Comparison of ENCODE assay signal across 8 mouse cellular contexts in the genomic region with DNA sequence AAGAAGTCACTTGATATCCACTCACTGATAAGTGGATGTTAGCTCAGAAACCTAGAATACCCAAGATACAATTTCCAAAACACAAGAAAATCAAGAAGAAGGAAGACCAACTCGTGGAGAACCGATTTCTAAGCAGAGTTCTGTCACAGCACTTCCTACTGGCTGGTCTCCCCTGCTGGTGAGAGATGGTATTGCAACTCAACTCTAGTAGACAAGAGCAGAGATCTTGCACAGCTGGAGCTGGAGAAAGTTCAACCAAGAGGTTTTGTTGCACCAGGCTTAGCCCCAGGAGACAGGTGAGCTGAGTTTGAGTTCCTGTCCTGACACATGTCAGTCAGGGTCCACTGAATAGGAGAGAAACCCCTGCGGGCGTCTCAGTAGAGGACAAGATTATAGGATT. TPM values are rescaled to one million over a fixed set of nuclear protein-coding genes. Genes with fewer than 3 reads are reported as not detected.
DNase-seq lines count a peak whose midpoint lies in the region; ATAC-seq and TF ChIP-seq lines count a peak whose summit lies in the region.

No protein-coding gene starts in this region.

- H3K27ac ChIP-seq in liver, adult 2 months (replicated peaks; ENCODE audit: insufficient read depth, low read depth, low read length): no peak overlapping the region
- no peak overlapping the region for H3K27ac ChIP-seq in liver, embryonic 11.5 days (ENCODE audit: low read depth, low read length)

- DNase-seq in liver, adult 2 months (ENCODE audit: extremely low read depth, low read depth, low spot score): peak; percentile 62
- no peak for DNase-seq in liver, embryonic 11.5 days (ENCODE audit: low spot score)
- DNase-seq in NIH3T3 (ENCODE audit: low read depth): peak; percentile 84
- peak; percentile 78 for DNase-seq in cerebellum, adult 9-10 months
- DNase-seq in left cerebral cortex, postnatal 10 days (ENCODE audit: extremely low spot score in 1 of 2, low spot score in 2 of 2): peak; percentile 44 to 76
- DNase-seq in retina, adult 2 months (ENCODE audit: low read depth, low spot score): peak; percentile 44
- peak; percentile 56 to 63 for DNase-seq in urinary bladder, postnatal 36 days (ENCODE audit: low spot score in 2 of 2)

- WGBS in liver, adult 2 months: 41% methylated on average over 4 of the region's 4 CpGs
- 43% methylated on average over 4 of the region's 4 CpGs for WGBS in liver, embryonic 11.5 days

- no peaks in the 10 kb centered on the region for H3K27me3 ChIP-seq in liver, adult 2 months (ENCODE audit: control insufficient read depth, insufficient read depth, low read length)
- peaks cover 6% of the 10 kb centered on the region; the same call in 1 of the 2 replicates for H3K27me3 ChIP-seq in liver, embryonic 11.5 days (replicated peaks; ENCODE audit: control insufficient read depth, insufficient read depth, low read length)

- no peaks in the 10 kb centered on the region for H3K9me3 ChIP-seq in liver, embryonic 11.5 days (ENCODE audit: control insufficient read depth, low read length)

- no peak overlapping the region for H3K4me2 ChIP-seq in liver, embryonic 11.5 days

- H3K4me3 ChIP-seq in liver, adult 2 months (ENCODE audit: insufficient read depth, low read depth, low read length): no peak overlapping the region
- no peak overlapping the region for H3K4me3 ChIP-seq in liver, embryonic 11.5 days (ENCODE audit: low read depth, low read length)

- no peaks in the 10 kb centered on the region for H3K79me2 ChIP-seq in liver, adult 2 months (ENCODE audit: control insufficient read depth, insufficient read depth, low read length)

- no peak for TF ChIP-seq POLR2A in liver, adult 2 months (IDR thresholded peaks at IDR 0.05; ENCODE audit: extremely low read depth, insufficient read depth, low read length)

- no peaks in the 10 kb centered on the region for H3K36me3 ChIP-seq in liver, adult 2 months (ENCODE audit: control insufficient read depth, insufficient read depth, low read length)
- no peaks in the 10 kb centered on the region for H3K36me3 ChIP-seq in liver, embryonic 11.5 days (ENCODE audit: control insufficient read depth, insufficient read depth, low read length)

- no peak overlapping the region for H3K9ac ChIP-seq in liver, adult 2 months (ENCODE audit: low read depth, low read length)
- no peak overlapping the region for H3K9ac ChIP-seq in liver, embryonic 11.5 days (ENCODE audit: low read depth, low read length)

- no peak for ATAC-seq in liver, embryonic 11.5 days (replicated peaks; ENCODE audit: low FRiP score)
- ATAC-seq in granulocyte monocyte progenitor cell, adult 5-6 weeks (replicated peaks; ENCODE audit: poor library complexity, severe bottlenecking): 0 out of 2 replicates have a peak, but pooled peaks have one; percentile 40

- H3K4me1 ChIP-seq in liver, adult 2 months (ENCODE audit: control insufficient read depth, insufficient read depth, low read length): no peaks in the 10 kb centered on the region
- peaks cover 21% of the 10 kb centered on the region for H3K4me1 ChIP-seq in liver, embryonic 11.5 days (replicated peaks; ENCODE audit: control insufficient read depth, insufficient read depth, low read length)

- peak; percentile 68 for TF ChIP-seq CTCF in liver, adult 2 months (IDR thresholded peaks at IDR 0.05; ENCODE audit: low read depth, low read length)

- intact Hi-C loops in left cerebral cortex, postnatal 10 days (cut with DNase I): no loop called here

RNA-seq across cellular contexts. Expression of a gene that starts 18.2 kb away (rescaled TPM):
- total RNA-seq in liver, adult 2 months (2014; rRNA removed): 0.13 and 0.18 TPM in 2 replicates
- 1.2 TPM in 2 replicates for polyA plus RNA-seq in liver, adult 2 months (2012; rRNA removed)
- polyA plus RNA-seq in liver, embryonic 11.5 days (2014; fragmentation: Nextera tagmentation; extraction: Ambion mirVana): 3.2 and 3.5 TPM in 2 replicates
- 0.41 TPM in 1 of 2 replicates, not detected in the other for total RNA-seq in granulocyte monocyte progenitor cell, adult 5-6 weeks (2014; fragmentation: Nextera tagmentation)
- total RNA-seq in granulocyte monocyte progenitor cell, adult 5-6 weeks (2017): 1.2 TPM in 2 replicates
- 1 to 10 TPM; 1.3 to 1.5 TPM for total RNA-seq in left cerebral cortex, postnatal 10 days (2021)

RNA-seq across cellular contexts. Expression of a gene that starts 21.3 kb away (rescaled TPM):
- total RNA-seq in liver, adult 2 months (2014; rRNA removed): not detected in 2 replicates
- polyA plus RNA-seq in liver, adult 2 months (2012; rRNA removed): 0.87 TPM in 1 of 2 replicates, not detected in the other
- polyA plus RNA-seq in liver, embryonic 11.5 days (2014; fragmentation: Nextera tagmentation; extraction: Ambion mirVana): not detected in 2 replicates
- not detected in 2 replicates for total RNA-seq in granulocyte monocyte progenitor cell, adult 5-6 weeks (2014; fragmentation: Nextera tagmentation)
- not detected in 2 replicates for total RNA-seq in granulocyte monocyte progenitor cell, adult 5-6 weeks (2017)
- total RNA-seq in left cerebral cortex, postnatal 10 days (2021): not detected

RNA-seq across cellular contexts. Expression of a gene that starts 23.6 kb away (rescaled TPM):
- total RNA-seq in liver, adult 2 months (2014; rRNA removed): not detected in 2 replicates
- polyA plus RNA-seq in liver, adult 2 months (2012; rRNA removed): not detected in 2 replicates
- polyA plus RNA-seq in liver, embryonic 11.5 days (2014; fragmentation: Nextera tagmentation; extraction: Ambion mirVana): not detected in 2 replicates
- not detected in 2 replicates for total RNA-seq in granulocyte monocyte progenitor cell, adult 5-6 weeks (2014; fragmentation: Nextera tagmentation)
- not detected in 2 replicates for total RNA-seq in granulocyte monocyte progenitor cell, adult 5-6 weeks (2017)
- total RNA-seq in left cerebral cortex, postnatal 10 days (2021): not detected

RNA-seq across cellular contexts. Expression of a gene that starts 28.8 kb away (rescaled TPM):
- total RNA-seq in liver, adult 2 months (2014; rRNA removed): not detected in 2 replicates
- 0.22 TPM in 1 of 2 replicates, not detected in the other for polyA plus RNA-seq in liver, adult 2 months (2012; rRNA removed)
- polyA plus RNA-seq in liver, embryonic 11.5 days (2014; fragmentation: Nextera tagmentation; extraction: Ambion mirVana): not detected in 2 replicates
- not detected in 2 replicates for total RNA-seq in granulocyte monocyte progenitor cell, adult 5-6 weeks (2014; fragmentation: Nextera tagmentation)
- not detected in 2 replicates for total RNA-seq in granulocyte monocyte progenitor cell, adult 5-6 weeks (2017)
- not detected for total RNA-seq in left cerebral cortex, postnatal 10 days (2021)

RNA-seq across cellular contexts. Expression of a gene that starts 38.5 kb away (rescaled TPM):
- total RNA-seq in liver, adult 2 months (2014; rRNA removed): not detected in 2 replicates
- 0.70 TPM in 1 of 2 replicates, not detected in the other for polyA plus RNA-seq in liver, adult 2 months (2012; rRNA removed)
- not detected in 2 replicates for polyA plus RNA-seq in liver, embryonic 11.5 days (2014; fragmentation: Nextera tagmentation; extraction: Ambion mirVana)
- total RNA-seq in granulocyte monocyte progenitor cell, adult 5-6 weeks (2014; fragmentation: Nextera tagmentation): not detected in 2 replicates
- not detected in 2 replicates for total RNA-seq in granulocyte monocyte progenitor cell, adult 5-6 weeks (2017)
- total RNA-seq in left cerebral cortex, postnatal 10 days (2021): not detected
